Mouse (Mus musculus) frontal cortex, adult (tissue): ENCODE measurements at regions not wholly inside any gene's neighbourhood (a gene's known extent, or its start where the extent isn't known, plus 50 kb on each side); places are given as distances from the start of the nearest gene placed in this dataset.
"Not testable (repeated sequence)": the region's sequence is repeated elsewhere in the genome, so short reads cannot be mapped to it uniquely, and the experiment has no call there.

Experiments used
- ATAC-seq: cut with Nextera tagmentation; 2 replicates; pipeline ENCODE4 v1.9.2; 2017; ENCODE audit warnings: mild to moderate bottlenecking, moderate library complexity, mixed read lengths; ENCODE audit not compliant: low TSS enrichment

DNA sequence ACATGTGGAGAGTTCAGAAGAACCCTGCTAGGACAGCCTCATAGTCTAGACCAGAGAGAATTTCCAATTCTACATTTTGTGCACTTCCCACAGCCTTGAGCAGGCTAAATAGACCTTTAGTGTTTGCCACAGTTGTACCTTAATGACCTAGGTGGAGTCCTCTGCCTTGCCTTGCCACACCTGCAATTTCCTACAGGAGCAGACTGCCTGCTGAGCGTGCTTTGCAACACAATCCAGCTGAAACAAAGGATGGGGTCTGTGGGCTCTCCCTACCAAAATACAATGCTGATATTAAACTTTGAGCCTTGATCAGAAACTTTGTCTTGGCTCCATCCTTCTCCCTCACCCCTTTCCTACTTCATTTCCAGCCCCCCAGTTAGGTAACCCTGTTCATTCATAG, 326.0 kb upstream of the Snx7 start:
- ATAC-seq = no peak

DNA sequence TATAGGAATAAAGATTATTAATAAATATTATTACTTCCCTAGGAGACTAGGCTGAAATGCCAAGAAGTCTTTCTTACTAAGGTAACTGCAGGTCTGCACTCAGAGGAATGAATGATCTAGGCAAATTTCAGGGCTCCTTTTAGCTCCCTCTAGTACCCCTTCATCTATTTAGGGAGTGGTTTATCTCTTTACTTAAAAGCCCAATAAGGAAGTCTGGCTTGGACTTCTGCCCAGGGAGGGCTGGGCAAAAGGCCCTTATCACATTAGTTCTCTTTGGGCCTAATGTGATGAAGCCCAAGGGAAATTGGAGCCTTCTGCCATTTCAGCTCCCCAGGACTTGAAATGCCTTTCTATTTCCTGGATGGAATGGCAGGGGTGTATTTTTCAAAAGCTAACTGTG, 320.6 kb upstream of the Snx7 start:
- ATAC-seq = no peak

- ATAC-seq = no peak
Observed at GRCm38 (mm10) chr3:118177446-118177845, 308.7 kb upstream of the Snx7 start.

DNA sequence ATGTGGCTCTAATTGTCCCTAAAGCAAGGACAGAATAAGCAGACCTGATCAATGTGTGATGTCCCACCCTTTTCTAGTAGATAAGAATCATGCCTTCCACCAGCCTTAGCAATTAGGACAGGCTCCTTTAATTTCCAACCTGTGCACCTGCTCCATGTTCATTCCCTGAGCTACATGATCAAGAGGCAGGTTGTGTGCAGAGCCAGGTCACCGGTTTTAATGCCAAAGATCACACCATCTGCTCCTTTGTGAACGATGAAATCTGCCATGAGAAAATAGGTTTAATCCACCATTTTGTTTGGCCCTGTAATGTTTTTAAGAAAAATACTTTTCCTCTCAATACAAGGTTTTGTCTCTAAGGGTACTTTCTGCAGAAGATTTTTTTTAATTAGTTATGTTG, 294.2 kb upstream of the Snx7 start:
- no peak for ATAC-seq

- ATAC-seq = no peak
Observed at GRCm38 (mm10) chr3:118144788-118145187, 276.1 kb upstream of the Snx7 start.

GRCm38 (mm10) chr3:118141731-118142130, 273.0 kb upstream of the Snx7 start:
- ATAC-seq = peak; percentile 71; the same call in 1 of the 2 replicates

GRCm38 (mm10) chr3:118140108-118140507, 271.4 kb upstream of the Snx7 start:
- ATAC-seq = peak; percentile 88

GRCm38 (mm10) chr3:118128349-118128748, 259.6 kb upstream of the Snx7 start:
- not testable (repeated sequence) for ATAC-seq

GRCm38 (mm10) chr3:118102635-118103034, 233.9 kb upstream of the Snx7 start:
- no peak for ATAC-seq

- no peak for ATAC-seq
Observed at GRCm38 (mm10) chr3:118084508-118084907, 215.8 kb upstream of the Snx7 start.

DNA sequence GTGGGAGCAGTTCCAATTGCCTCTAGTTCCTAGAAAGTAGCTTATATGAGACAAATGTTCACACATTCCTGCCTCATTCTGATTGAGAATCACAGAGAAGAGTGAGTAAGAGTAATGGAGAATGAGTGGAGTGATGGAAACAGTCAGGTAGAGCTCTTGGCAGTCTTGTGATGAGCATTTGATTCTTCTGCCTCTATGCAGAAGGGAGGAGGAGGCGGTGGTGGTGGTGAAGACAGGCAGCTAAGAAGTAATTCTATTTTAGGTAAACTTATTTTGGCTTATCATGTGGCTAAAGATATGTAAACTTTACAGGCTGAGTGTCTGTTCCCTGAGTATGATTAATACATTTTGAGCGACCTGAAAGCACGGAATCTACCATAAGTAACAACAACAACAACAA, 203.6 kb upstream of the Snx7 start:
- peak; percentile 98 for ATAC-seq

DNA sequence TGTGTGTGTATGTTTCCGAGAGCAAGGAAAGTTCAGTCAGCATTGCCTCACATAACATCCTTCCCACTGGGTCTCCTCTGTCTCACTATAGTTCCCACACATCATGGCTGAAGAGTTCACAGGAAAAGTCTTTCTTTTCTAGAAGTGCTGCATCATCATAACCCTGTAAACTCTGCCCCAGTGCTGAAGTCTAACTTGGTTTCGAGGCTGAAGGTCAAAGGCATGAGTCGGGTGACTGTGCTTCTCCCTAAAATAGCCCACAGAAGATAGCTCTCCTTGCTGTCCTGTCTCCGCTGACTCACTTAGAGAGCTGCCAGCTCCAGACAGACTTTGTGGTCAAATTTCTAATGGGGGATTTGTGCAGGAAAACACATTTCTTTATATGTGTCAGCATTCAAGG, 201.4 kb upstream of the Snx7 start:
- ATAC-seq = no peak

GRCm38 (mm10) chr3:118063679-118064078, 194.9 kb upstream of the Snx7 start:
- ATAC-seq = no peak

DNA sequence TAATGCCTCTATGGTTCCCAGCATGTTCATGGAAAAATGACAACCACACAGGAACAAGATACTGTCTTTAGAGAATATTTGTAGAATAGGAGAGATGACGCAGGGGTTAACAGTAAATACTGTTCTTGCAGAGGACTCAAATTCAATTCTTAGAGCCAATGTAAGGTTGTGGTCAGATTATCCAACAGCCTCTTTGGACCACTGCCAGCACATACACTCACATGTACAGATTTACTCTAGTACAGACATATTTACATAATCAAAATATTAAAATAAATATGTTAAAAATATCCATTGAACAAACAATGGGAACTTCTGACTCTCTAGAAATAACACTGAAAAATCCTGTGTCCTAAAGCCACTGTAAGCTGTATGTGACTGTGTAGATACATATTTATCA, 193.8 kb upstream of the Snx7 start:
- no peak for ATAC-seq

DNA sequence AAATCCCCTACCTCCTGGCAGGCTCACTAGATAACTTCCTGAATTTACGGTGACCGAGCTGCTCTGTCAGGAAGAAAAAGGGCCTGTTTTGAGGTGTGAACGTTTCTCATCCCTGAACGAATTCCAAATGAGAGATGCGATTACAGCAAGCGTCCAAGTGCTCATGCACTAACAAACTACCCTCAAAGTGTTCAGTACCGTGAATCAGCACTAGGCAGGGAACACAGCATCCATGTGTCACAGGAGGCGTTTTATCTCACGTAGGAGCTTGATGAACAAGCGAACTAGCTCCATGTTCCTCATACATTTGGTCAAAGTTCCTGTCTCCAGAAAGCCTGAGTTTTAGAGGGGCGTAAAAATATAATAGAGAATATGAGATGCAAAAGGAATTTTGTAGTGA, 178.3 kb upstream of the Snx7 start:
- ATAC-seq = peak; percentile 75

- no peak for ATAC-seq
Observed at GRCm38 (mm10) chr3:118046536-118046935, 177.8 kb upstream of the Snx7 start.

DNA sequence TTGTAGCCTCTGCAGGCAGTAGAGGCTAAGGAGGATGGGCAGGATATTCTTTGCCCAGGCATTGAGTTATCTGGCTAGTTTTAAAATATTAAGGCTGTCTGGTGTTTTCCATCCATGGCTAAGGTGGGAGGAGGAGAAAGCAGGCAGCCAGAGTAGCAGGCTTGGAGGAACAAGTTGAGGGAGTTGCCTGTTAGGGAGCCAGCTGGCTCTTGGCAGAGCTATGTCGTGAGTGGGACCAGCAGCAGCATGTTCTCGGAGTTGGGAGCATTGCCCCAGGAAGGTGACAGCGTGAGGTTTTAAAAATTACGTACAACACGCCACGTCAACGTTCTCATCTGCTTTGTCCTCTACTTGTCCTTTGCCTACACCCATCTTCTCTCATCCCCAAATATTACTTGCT, 167.8 kb upstream of the Snx7 start:
- ATAC-seq = peak; percentile 100

GRCm38 (mm10) chr3:117995401-117995800, 126.7 kb upstream of the Snx7 start:
- ATAC-seq = no peak

DNA sequence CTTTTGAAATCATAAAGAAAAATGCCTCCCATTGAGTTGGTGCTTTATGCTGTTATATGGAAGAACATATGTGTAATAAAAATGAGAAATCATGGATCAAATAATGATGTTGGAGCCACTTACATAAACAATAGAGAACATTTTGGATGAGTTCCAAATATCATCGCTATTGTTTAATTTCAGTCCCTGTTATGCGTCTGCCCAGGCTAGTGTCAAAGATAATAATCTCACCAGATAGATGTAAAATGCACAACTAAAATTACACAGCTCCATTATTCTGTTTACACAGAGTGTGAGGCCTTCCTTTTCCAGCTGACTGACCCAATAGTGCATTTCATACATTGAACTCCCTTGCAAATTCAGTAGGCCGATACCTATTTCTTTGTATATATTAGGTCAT, 125.4 kb upstream of the Snx7 start:
- ATAC-seq = no peak

DNA sequence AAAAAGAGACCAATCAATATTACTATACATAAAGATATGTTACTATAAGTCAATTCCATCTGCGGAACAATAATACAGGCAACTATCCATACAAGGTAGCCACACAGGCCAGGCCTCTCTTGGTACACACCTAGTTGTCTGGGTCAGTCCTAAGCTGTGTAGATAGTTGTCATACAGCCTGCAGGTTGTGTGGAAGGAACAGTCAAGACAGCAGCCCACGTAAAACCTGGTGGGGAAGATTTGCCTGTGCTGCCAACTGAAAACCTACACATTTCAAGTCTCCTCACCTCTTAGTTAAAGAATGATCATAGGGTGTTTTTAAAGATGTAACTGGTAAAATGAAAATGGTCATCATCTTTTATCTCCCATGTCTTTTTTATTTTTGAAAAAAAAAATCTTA, 121.8 kb upstream of the Snx7 start:
- ATAC-seq = peak; percentile 87

GRCm38 (mm10) chr3:117988443-117988842, 119.7 kb upstream of the Snx7 start:
- ATAC-seq = peak; percentile 31

DNA sequence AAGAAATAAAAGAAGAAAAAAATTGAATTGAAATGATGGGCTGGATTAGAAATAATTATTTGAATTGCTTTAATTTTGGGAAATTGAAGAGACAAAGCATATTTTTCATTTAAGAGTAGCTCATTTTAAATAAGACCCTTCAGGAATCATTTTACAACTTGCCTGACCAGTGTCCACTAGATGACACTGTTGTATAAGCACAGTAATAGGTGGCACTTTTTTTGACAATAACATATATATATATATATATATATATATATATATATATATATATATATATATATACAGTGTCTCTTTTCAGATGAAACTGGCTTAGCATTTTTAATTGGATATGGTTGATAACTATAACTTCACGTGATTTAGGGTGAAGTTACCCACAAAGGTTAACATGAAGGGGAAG, 106.9 kb upstream of the Snx7 start:
- no peak for ATAC-seq

DNA sequence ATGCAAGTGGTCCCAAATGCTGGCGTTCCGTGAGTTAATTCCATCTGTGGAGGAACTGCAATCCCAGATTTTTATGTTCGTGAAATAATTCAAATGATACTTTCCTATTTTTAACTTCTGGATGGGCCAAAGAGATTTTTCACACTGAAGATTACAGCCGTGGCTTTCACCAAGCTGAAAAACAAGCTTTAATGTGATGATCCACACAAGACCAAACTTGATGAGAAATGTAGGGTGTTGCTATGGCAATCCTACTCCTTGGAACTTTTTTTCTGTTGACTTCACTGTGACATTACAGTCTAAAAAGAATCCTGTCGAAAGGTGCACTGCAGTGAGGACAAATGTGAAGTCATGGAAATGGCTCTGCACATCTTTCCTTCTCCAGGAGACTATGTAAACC, 100.1 kb upstream of the Snx7 start:
- peak; percentile 76 for ATAC-seq

- peak; percentile 94 for ATAC-seq
Observed at GRCm38 (mm10) chr3:117938426-117938825, 69.7 kb upstream of the Snx7 start.

GRCm38 (mm10) chr3:117927527-117927926, 58.8 kb upstream of the Snx7 start:
- ATAC-seq = no peak
